Mouse (Mus musculus) kidney, postnatal 36 days (tissue): ENCODE data around the gene Cdc16.

Experiments used
- DNase-seq, 2 experiments: peaks; one replicate each; pipeline ENCODE4 v3.0.0; 2021 to 2022; ENCODE audit warnings: mixed read lengths in 2 of 2

Gene Cdc16

DNA sequence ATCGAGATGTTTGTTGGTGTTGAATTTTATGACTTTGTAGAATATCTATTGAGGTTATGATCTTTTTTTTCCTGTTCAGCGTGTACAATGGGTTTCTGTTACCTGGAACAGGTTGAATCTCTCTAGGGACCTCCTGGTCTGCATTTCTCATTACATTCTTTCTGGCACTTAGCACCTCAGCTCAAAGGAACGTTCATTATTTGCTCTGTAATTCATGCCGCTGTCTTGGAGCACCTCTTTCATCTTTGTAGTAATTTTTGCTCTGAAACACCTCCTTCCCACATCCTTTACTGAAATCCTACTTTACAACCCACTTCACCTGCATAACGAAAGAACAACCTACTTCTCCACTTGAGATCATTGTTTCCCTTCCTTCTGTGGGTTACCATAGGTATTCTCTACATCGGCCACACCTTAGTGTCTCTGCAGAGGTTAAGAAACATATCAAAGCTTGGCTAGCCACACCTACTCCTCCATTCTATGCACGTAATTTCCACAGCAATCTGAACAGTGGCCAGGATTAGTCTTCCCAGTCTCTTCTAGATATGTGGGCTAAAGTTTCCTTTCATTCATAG lies 71.2 kb downstream of the Cdc16 start:
- no peak for DNase-seq
